Mouse (Mus musculus) liver, postnatal 0 days (tissue): ENCODE measurements at regions not wholly inside any gene's neighbourhood (a gene's known extent, or its start where the extent isn't known, plus 50 kb on each side); places are given as distances from the start of the nearest gene placed in this dataset.

Experiments used
- ATAC-seq: fragments of 200-750 bp; cut with Nextera tagmentation; 2 replicates; pipeline ENCODE4 v1.8.0; 2017; ENCODE audit warnings: mild to moderate bottlenecking, moderate library complexity
- DNase-seq: peaks from one replicate; pipeline ENCODE4 v3.0.0-alpha.2; 2016
- H3K27ac ChIP-seq: fragments of 300-500 bp; sonication (generic); 2 replicates; pipeline ENCODE4 v1.5.1; 2014; ENCODE audit warnings: antibody characterized with exemption, moderate library complexity, mild to moderate bottlenecking, low read depth
- H3K27me3 ChIP-seq: fragments of 300-500 bp; sonication (generic); 2 replicates; pipeline ENCODE4 v1.6.1; 2014; ENCODE audit warnings: low read length, control low read depth, mixed read lengths; ENCODE audit not compliant: insufficient read depth
- H3K36me3 ChIP-seq: fragments of 300-500 bp; sonication (generic); replicated peaks from 2 replicates; pipeline ENCODE4 v1.6.1; 2014; ENCODE audit warnings: mild to moderate bottlenecking, control low read depth, low read length, moderate library complexity, mixed read lengths; ENCODE audit not compliant: insufficient read depth
- H3K4me1 ChIP-seq: fragments of 300-500 bp; sonication (generic); 2 replicates; pipeline ENCODE4 v1.6.1; 2014; ENCODE audit warnings: antibody characterized with exemption, mild to moderate bottlenecking, control low read depth; ENCODE audit not compliant: insufficient read depth
- H3K4me2 ChIP-seq: fragments of 300-500 bp; sonication (generic); 2 replicates; pipeline ENCODE4 v1.6.1; 2014; ENCODE audit warnings: low read depth, mild to moderate bottlenecking, low read length, moderate library complexity, mixed read lengths
- H3K4me3 ChIP-seq: fragments of 300-500 bp; sonication (generic); 2 replicates; pipeline ENCODE4 v1.5.1; 2014; ENCODE audit warnings: low read depth, low read length
- H3K9ac ChIP-seq: fragments of 300-500 bp; sonication (generic); replicated peaks from 2 replicates; pipeline ENCODE4 v1.6.1; 2014; ENCODE audit warnings: mild to moderate bottlenecking, moderate library complexity
- H3K9me3 ChIP-seq: fragments of 300-500 bp; sonication (generic); 2 replicates; pipeline ENCODE4 v1.6.1; 2016; ENCODE audit warnings: mild to moderate bottlenecking, control low read depth, low read length, mixed read lengths
- CTCF ChIP-seq: sonication (generic); IDR thresholded peaks from 2 replicates; pipeline ENCODE4 v1.5.1; 2016; ENCODE audit warnings: antibody characterized with exemption, low read depth
- EP300 ChIP-seq: IDR thresholded peaks from 2 replicates; pipeline ENCODE4 v1.6.1; 2016; ENCODE audit warnings: antibody characterized with exemption, low read depth, mild to moderate bottlenecking
- WGBS: fragments of 180-500 bp; shearing (Covaris S2); extraction: QIAGEN DNeasy Blood & Tissue Kit; methylation state at CpG from one replicate; pipeline ENCODE4 v1.1.7; 2014; ENCODE audit not compliant: insufficient replicate concordance; 5-methylcytosine and 5-hydroxymethylcytosine counted together

DNA sequence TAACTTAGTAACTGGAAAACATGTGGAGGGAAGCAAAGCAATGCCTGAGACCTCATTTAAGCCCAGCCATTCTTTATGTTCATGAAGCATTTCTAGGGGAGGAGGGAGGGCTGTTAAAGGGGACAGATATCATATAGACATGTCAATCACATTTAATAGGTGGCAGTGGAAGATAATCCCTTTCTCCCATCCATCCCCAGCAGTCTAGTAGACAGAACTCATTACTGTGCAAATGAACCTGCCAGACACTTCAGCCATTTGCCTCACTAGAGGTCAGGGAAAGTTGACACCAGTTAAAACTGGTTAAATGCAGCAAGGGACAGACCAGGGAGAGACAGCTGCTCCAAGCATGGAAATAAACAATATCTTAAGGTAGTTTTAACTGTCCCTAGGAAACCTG lies 359.1 kb downstream of the Slc6a15 start:
- H3K27me3 ChIP-seq: no peaks in the 10 kb centered on the region
- no peak for ATAC-seq

DNA sequence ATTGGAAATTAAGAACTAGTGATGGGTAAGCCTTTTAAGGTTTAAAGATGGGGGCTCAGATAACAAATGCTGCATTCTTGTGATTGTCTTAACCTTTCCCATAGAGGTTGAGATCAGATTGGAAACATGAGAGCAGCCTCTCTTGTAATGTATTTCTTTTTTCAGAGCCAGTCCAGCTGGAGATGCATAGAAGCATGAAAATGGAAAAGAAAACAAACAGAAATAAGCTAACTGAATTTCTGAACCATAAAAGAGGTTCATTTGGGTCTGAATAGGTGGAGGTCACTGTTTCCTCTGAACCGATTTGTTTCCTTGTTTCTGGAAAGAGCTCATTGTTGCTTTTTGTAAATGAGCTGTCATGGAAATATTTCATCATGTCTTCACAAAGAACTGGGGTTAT lies 363.9 kb downstream of the Slc6a15 start:
- no peak for DNase-seq

More for the DNA sequence above, 359.1 kb downstream of the Slc6a15 start:
- DNase-seq: no peak
- Histone ChIP-seq H3K4me2 (no peak overlapping the region), H3K9ac (no peak overlapping the region), H3K4me1 (no peaks in the 10 kb centered on the region), H3K9me3 (no peaks in the 10 kb centered on the region), H3K36me3 (no peaks in the 10 kb centered on the region), H3K4me3 (no peak overlapping the region), H3K27ac (no peak overlapping the region)
- TF ChIP-seq CTCF (no peak), EP300 (no peak)

DNA sequence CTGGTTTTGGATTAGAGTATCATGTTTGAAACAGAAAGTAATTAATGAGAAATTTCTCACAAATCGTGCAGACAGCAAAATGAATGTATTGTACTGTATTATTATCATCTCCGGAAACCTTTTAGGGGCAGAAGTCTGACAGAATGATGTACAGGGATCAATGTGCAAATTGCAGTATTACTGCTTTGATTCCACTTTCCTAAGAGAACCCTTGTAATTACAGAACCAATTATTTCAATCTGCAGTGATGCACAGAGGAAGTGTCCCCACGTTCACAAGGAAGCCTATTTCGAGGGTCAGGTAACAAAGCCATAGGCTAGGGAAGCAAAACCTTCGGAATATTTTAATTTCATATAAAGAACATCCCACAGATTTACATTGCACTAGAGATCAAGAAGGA lies 364.4 kb downstream of the Slc6a15 start:
- TF ChIP-seq EP300 (no peak), CTCF (no peak)
- H3K9ac ChIP-seq: no peak overlapping the region
- H3K27me3 ChIP-seq: no peaks in the 10 kb centered on the region
- no peak overlapping the region for H3K27ac ChIP-seq
- no peak overlapping the region for H3K4me2 ChIP-seq
- no peaks in the 10 kb centered on the region for H3K9me3 ChIP-seq
- no peaks in the 10 kb centered on the region for H3K4me1 ChIP-seq
- DNase-seq (no peak), ATAC-seq (no peak)
- H3K36me3 ChIP-seq: no peaks in the 10 kb centered on the region
- H3K4me3 ChIP-seq: no peak overlapping the region
- 62% methylated on average over 5 of the region's 5 CpGs for WGBS

More for the DNA sequence above, 363.9 kb downstream of the Slc6a15 start:
- Histone ChIP-seq H3K27ac (no peak overlapping the region), H3K9ac (no peak overlapping the region), H3K4me1 (no peaks in the 10 kb centered on the region), H3K27me3 (no peaks in the 10 kb centered on the region), H3K9me3 (no peaks in the 10 kb centered on the region), H3K36me3 (no peaks in the 10 kb centered on the region), H3K4me3 (no peak overlapping the region), H3K4me2 (no peak overlapping the region)
- TF ChIP-seq CTCF: no peak
- 44% methylated on average over 1 of the region's 1 CpGs for WGBS
- ATAC-seq: no peak

DNA sequence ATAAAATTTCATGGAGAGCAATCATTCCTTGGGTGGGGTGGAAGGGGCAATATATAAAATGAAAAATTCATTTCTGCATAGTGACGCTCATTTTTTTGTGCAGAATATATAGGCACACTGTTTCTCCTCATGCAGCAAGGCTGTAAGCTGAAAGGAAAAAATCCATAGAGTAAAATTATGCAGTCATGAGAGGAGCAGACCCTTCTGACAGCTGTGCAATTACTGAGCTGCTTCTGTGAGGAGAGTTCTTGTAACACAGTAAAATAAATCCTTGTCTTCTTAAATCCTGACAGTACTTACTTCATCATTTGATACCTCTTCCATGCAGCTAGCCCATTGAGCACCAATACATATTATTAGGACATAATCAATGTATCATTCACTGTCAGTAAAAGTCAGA lies 362.7 kb upstream of the Gm21293 start:
- Histone ChIP-seq H3K9ac (no peak overlapping the region), H3K4me1 (no peaks in the 10 kb centered on the region)

DNA sequence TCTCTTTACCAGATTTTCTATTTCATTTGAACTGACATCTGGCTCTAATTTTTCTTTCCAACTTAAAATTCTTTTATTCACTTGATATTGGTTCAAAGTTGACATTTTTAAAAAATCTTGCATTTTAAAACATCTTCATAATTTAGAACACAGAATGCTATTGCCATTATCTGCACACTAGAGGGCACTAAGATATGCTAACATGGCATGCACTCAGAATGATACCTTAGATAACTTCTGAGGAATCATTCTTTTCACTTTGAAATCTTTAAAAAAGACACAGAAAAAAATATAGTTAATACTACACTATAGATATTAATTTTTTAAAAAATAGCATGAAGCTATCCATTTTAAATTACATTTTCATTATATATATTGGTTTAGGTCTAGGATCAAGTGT lies 357.9 kb upstream of the Gm21293 start:
- Histone ChIP-seq H3K9me3 (no peaks in the 10 kb centered on the region), H3K4me1 (no peaks in the 10 kb centered on the region), H3K4me2 (no peak overlapping the region), H3K4me3 (no peak overlapping the region), H3K36me3 (no peaks in the 10 kb centered on the region), H3K27ac (no peak overlapping the region), H3K27me3 (no peaks in the 10 kb centered on the region), H3K9ac (no peak overlapping the region)
- TF ChIP-seq EP300: no peak
- TF ChIP-seq CTCF: no peak
- DNase-seq (no peak), ATAC-seq (no peak)

More for the DNA sequence above, 362.7 kb upstream of the Gm21293 start:
- WGBS: 82% methylated on average over 1 of the region's 1 CpGs
- TF ChIP-seq EP300 (no peak), CTCF (no peak)
- no peak overlapping the region for H3K4me3 ChIP-seq
- H3K9me3 ChIP-seq: no peaks in the 10 kb centered on the region
- no peak overlapping the region for H3K4me2 ChIP-seq
- no peaks in the 10 kb centered on the region for H3K27me3 ChIP-seq
- DNase-seq (no peak), ATAC-seq (no peak)
- H3K36me3 ChIP-seq: no peaks in the 10 kb centered on the region
- H3K27ac ChIP-seq: no peak overlapping the region

DNA sequence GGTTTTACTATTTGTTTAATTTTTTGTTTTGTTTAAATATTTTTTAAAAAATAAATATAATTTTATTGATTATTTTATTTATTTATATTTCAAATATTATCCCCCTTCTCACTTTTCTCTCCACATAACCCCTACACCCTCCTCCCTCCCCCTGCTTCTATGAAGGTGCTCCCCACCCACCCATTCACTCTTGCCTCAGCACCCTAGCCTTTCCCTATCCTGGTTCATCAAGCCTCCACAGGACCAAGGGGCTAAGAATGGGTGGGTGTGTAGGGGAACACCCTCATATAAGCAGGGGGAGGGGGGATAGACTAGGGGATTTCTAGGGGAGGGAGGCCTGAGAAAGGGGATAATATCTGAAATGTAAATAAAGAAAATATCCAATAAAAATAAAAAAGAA lies 313.7 kb upstream of the Gm21293 start:
- Histone ChIP-seq H3K27ac (no peak overlapping the region), H3K27me3 (no peaks in the 10 kb centered on the region), H3K4me3 (no peak overlapping the region), H3K4me1 (no peaks in the 10 kb centered on the region), H3K9ac (no peak overlapping the region), H3K9me3 (no peaks in the 10 kb centered on the region), H3K36me3 (no peaks in the 10 kb centered on the region), H3K4me2 (no peak overlapping the region)
- no peak for TF ChIP-seq EP300
- no peak for TF ChIP-seq CTCF
- ATAC-seq (no peak), DNase-seq (no peak)

DNA sequence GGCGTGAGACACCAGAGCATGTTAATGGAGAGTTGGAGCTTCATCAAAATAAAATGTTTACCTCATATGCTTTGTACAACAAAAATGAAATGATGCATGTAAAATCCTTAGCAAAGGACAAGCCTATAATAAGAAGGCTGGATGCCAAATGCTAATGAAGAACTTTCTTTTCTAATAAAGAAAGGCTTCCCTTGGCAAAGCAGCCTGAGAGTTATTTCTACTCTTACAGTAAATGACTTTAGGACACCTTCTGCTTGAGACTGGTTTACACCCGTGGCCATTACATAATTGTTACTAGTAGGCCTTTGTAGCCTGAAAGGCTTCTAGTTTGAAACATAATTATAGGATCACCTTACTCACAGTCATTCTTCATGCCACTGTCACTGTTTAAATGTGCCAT lies 310.7 kb upstream of the Gm21293 start:
- H3K4me3 ChIP-seq: no peak overlapping the region
- no peak for ATAC-seq
- H3K4me1 ChIP-seq: no peaks in the 10 kb centered on the region
- H3K9me3 ChIP-seq: no peaks in the 10 kb centered on the region
- no peaks in the 10 kb centered on the region for H3K36me3 ChIP-seq
- no peak overlapping the region for H3K4me2 ChIP-seq
- H3K27ac ChIP-seq: no peak overlapping the region
- H3K27me3 ChIP-seq: no peaks in the 10 kb centered on the region
- H3K9ac ChIP-seq: no peak overlapping the region
- no peak for DNase-seq
- 62% methylated on average over 2 of the region's 2 CpGs for WGBS
- TF ChIP-seq EP300: no peak
- TF ChIP-seq CTCF: no peak
